Mouse (Mus musculus): ENCODE results near the gene Sipa1l3. TPM values are rescaled to one million over a fixed set of nuclear protein-coding genes. Genes with fewer than 3 reads are reported as not detected.
A peak's percentile ranks its signal among the peaks of the same experiment; 100 is the strongest.

Sipa1l3 gene
- polyA plus RNA-seq, 1 experiment from 2014 or later, result 21.6 TPM

- H3K36me3 ChIP-seq (ENCODE audit: control insufficient read depth, insufficient read depth, low read length), result no peaks in the 10 kb centered on the region
- ATAC-seq (ENCODE audit: low read depth), result no peak
- H3K27me3 ChIP-seq (ENCODE audit: control insufficient read depth, insufficient read depth, low read depth, low read length), result peaks cover 17% of the 10 kb centered on the region
- no peak overlapping the region for H3K4me2 ChIP-seq (ENCODE audit: low read depth, low read length)
- WGBS, result 68% methylated on average over 7 of the region's 7 CpGs
- H3K9ac ChIP-seq (ENCODE audit: low read length), result no peak overlapping the region
- no peaks in the 10 kb centered on the region for H3K9me3 ChIP-seq (ENCODE audit: control insufficient read depth, low read length)
- H3K27ac ChIP-seq (ENCODE audit: low read length), result no peak overlapping the region
- peaks cover 31% of the 10 kb centered on the region for H3K4me1 ChIP-seq (replicated peaks; ENCODE audit: control insufficient read depth, insufficient read depth, low read length)
- H3K4me3 ChIP-seq (ENCODE audit: low read length), result no peak overlapping the region
Observed at GRCm38 (mm10) chr7:29302641-29303040, 215.8 kb downstream of the Sipa1l3 start.

- peaks cover 22% of the 10 kb centered on the region for H3K4me1 ChIP-seq (replicated peaks; ENCODE audit: control insufficient read depth, insufficient read depth, low read length)
- no peak overlapping the region for H3K4me2 ChIP-seq (ENCODE audit: low read depth, low read length)
- no peak overlapping the region for H3K27ac ChIP-seq (ENCODE audit: low read length)
- H3K9ac ChIP-seq (ENCODE audit: low read length), result no peak overlapping the region
- H3K36me3 ChIP-seq (ENCODE audit: control insufficient read depth, insufficient read depth, low read length), result no peaks in the 10 kb centered on the region
- 1% methylated on average over 7 of the region's 7 CpGs for whole genome bisulfite sequencing
- H3K9me3 ChIP-seq (ENCODE audit: control insufficient read depth, low read length), result no peaks in the 10 kb centered on the region
- H3K4me3 ChIP-seq (ENCODE audit: low read length), result no peak overlapping the region
- peaks cover 17% of the 10 kb centered on the region for H3K27me3 ChIP-seq (ENCODE audit: control insufficient read depth, insufficient read depth, low read depth, low read length)
- no peak for ATAC-seq (ENCODE audit: low read depth)
Observed at GRCm38 (mm10) chr7:29301127-29301566, 217.3 kb downstream of the Sipa1l3 start.

GRCm38 (mm10) chr7:29296998-29297397, 221.4 kb downstream of the Sipa1l3 start:
- Histone ChIP-seq H3K27me3 (ENCODE audit: control insufficient read depth, insufficient read depth, low read depth, low read length) (no peaks in the 10 kb centered on the region), H3K36me3 (ENCODE audit: control insufficient read depth, insufficient read depth, low read length) (no peaks in the 10 kb centered on the region; the same call in 1 of the 2 replicates), H3K4me2 (ENCODE audit: low read depth, low read length) (no peak overlapping the region), H3K9ac (ENCODE audit: low read length) (no peak overlapping the region), H3K27ac (ENCODE audit: low read length) (no peak overlapping the region), H3K4me1 (replicated peaks; ENCODE audit: control insufficient read depth, insufficient read depth, low read length) (peaks cover 16% of the 10 kb centered on the region), H3K4me3 (ENCODE audit: low read length) (no peak overlapping the region), H3K9me3 (ENCODE audit: control insufficient read depth, low read length) (no peaks in the 10 kb centered on the region)
- WGBS, result 11% methylated on average over 10 of the region's 10 CpGs
- no peak for ATAC-seq (ENCODE audit: low read depth)

- H3K4me3 ChIP-seq (ENCODE audit: low read length), result no peak overlapping the region
- H3K9me3 ChIP-seq (ENCODE audit: control insufficient read depth, low read length), result no peaks in the 10 kb centered on the region
- peak overlapping the region; percentile 42 for H3K27ac ChIP-seq (ENCODE audit: low read length)
- H3K27me3 ChIP-seq (ENCODE audit: control insufficient read depth, insufficient read depth, low read depth, low read length), result no peaks in the 10 kb centered on the region
- H3K9ac ChIP-seq (ENCODE audit: low read length), result no peak overlapping the region
- no peak overlapping the region for H3K4me2 ChIP-seq (ENCODE audit: low read depth, low read length)
- ATAC-seq (ENCODE audit: low read depth), result no peak
- 67% methylated on average over 24 of the region's 24 CpGs for WGBS
- H3K36me3 ChIP-seq (ENCODE audit: control insufficient read depth, insufficient read depth, low read length), result no peaks in the 10 kb centered on the region; the same call in 1 of the 2 replicates
- peaks cover 19% of the 10 kb centered on the region for H3K4me1 ChIP-seq (replicated peaks; ENCODE audit: control insufficient read depth, insufficient read depth, low read length)
Observed at GRCm38 (mm10) chr7:29295861-29296647, 222.4 kb downstream of the Sipa1l3 start.

GRCm38 (mm10) chr7:29294111-29294761, 224.2 kb downstream of the Sipa1l3 start:
- no peak overlapping the region for H3K4me2 ChIP-seq (ENCODE audit: low read depth, low read length)
- H3K4me1 ChIP-seq (replicated peaks; ENCODE audit: control insufficient read depth, insufficient read depth, low read length), result peaks cover 19% of the 10 kb centered on the region
- no peaks in the 10 kb centered on the region for H3K9me3 ChIP-seq (ENCODE audit: control insufficient read depth, low read length)
- H3K27me3 ChIP-seq (ENCODE audit: control insufficient read depth, insufficient read depth, low read depth, low read length), result no peaks in the 10 kb centered on the region
- H3K9ac ChIP-seq (ENCODE audit: low read length), result no peak overlapping the region
- no peaks in the 10 kb centered on the region; the same call in 1 of the 2 replicates for H3K36me3 ChIP-seq (ENCODE audit: control insufficient read depth, insufficient read depth, low read length)
- H3K4me3 ChIP-seq (ENCODE audit: low read length), result no peak overlapping the region
- 70% methylated on average over 13 of the region's 13 CpGs for WGBS
- H3K27ac ChIP-seq (ENCODE audit: low read length), result peak overlapping the region; percentile 85
- ATAC-seq (ENCODE audit: low read depth), result no peak

GRCm38 (mm10) chr7:29293131-29294065, 225.0 kb downstream of the Sipa1l3 start:
- Histone ChIP-seq H3K27ac (ENCODE audit: low read length) (peak overlapping the region; percentile 85), H3K4me2 (ENCODE audit: low read depth, low read length) (0 out of 2 replicates have a peak overlapping the region, but pooled peaks have one; percentile 82), H3K4me1 (replicated peaks; ENCODE audit: control insufficient read depth, insufficient read depth, low read length) (peaks cover 23% of the 10 kb centered on the region), H3K9me3 (ENCODE audit: control insufficient read depth, low read length) (no peaks in the 10 kb centered on the region), H3K9ac (ENCODE audit: low read length) (peak overlapping the region; percentile 4), H3K36me3 (ENCODE audit: control insufficient read depth, insufficient read depth, low read length) (no peaks in the 10 kb centered on the region; the same call in 1 of the 2 replicates), H3K4me3 (ENCODE audit: low read length) (no peak overlapping the region), H3K27me3 (ENCODE audit: control insufficient read depth, insufficient read depth, low read depth, low read length) (no peaks in the 10 kb centered on the region)
- WGBS, result 30% methylated on average over 19 of the region's 19 CpGs
- ATAC-seq (ENCODE audit: low read depth), result peak; percentile 50

GRCm38 (mm10) chr7:29292458-29293098, 225.9 kb downstream of the Sipa1l3 start:
- peak overlapping the region; percentile 85 for H3K27ac ChIP-seq (ENCODE audit: low read length)
- no peak for ATAC-seq (ENCODE audit: low read depth)
- 11% methylated on average over 8 of the region's 8 CpGs for WGBS
- peaks cover 23% of the 10 kb centered on the region for H3K4me1 ChIP-seq (replicated peaks; ENCODE audit: control insufficient read depth, insufficient read depth, low read length)
- H3K36me3 ChIP-seq (ENCODE audit: control insufficient read depth, insufficient read depth, low read length), result no peaks in the 10 kb centered on the region; the same call in 1 of the 2 replicates
- peak overlapping the region; percentile 82 for H3K4me2 ChIP-seq (ENCODE audit: low read depth, low read length)
- H3K4me3 ChIP-seq (ENCODE audit: low read length), result peak overlapping the region; percentile 18; the same call in 1 of the 2 replicates
- H3K9me3 ChIP-seq (ENCODE audit: control insufficient read depth, low read length), result no peaks in the 10 kb centered on the region
- peak overlapping the region; percentile 46 for H3K9ac ChIP-seq (ENCODE audit: low read length)
- no peaks in the 10 kb centered on the region for H3K27me3 ChIP-seq (ENCODE audit: control insufficient read depth, insufficient read depth, low read depth, low read length)

GRCm38 (mm10) chr7:29291616-29292457, 226.6 kb downstream of the Sipa1l3 start:
- Histone ChIP-seq H3K27ac (ENCODE audit: low read length) (peak overlapping the region; percentile 98), H3K4me3 (ENCODE audit: low read length) (peak overlapping the region; percentile 69), H3K27me3 (ENCODE audit: control insufficient read depth, insufficient read depth, low read depth, low read length) (no peaks in the 10 kb centered on the region), H3K4me2 (ENCODE audit: low read depth, low read length) (peak overlapping the region; percentile 82), H3K4me1 (replicated peaks; ENCODE audit: control insufficient read depth, insufficient read depth, low read length) (peaks cover 25% of the 10 kb centered on the region), H3K36me3 (ENCODE audit: control insufficient read depth, insufficient read depth, low read length) (no peaks in the 10 kb centered on the region; the same call in 1 of the 2 replicates), H3K9me3 (ENCODE audit: control insufficient read depth, low read length) (no peaks in the 10 kb centered on the region), H3K9ac (ENCODE audit: low read length) (peak overlapping the region; percentile 55)
- 17% methylated on average over 6 of the region's 7 CpGs for WGBS
- ATAC-seq (ENCODE audit: low read depth), result no peak
